Mouse (Mus musculus) kidney, embryonic 15.5 days (tissue): ENCODE data around the gene Cbfb. TPM values are rescaled to one million over a fixed set of nuclear protein-coding genes. Genes with fewer than 3 reads are reported as not detected.
"Not testable (repeated sequence)": the region's sequence is repeated elsewhere in the genome, so short reads cannot be mapped to it uniquely, and the experiment has no call there.

ENCODE experiments used
- ATAC-seq: fragments of 200-750 bp; cut with Nextera tagmentation; replicated peaks from 2 replicates; pipeline ENCODE4 v1.8.0; 2017; ENCODE audit warnings: moderate TSS enrichment; ENCODE audit not compliant: low FRiP score
- H3K27ac ChIP-seq: fragments of 300-500 bp; sonication (generic); 2 replicates; pipeline ENCODE4 v1.5.1; 2015; ENCODE audit warnings: mild to moderate bottlenecking, inconsistent platforms
- H3K27me3 ChIP-seq: fragments of 300-500 bp; sonication (generic); 2 replicates; pipeline ENCODE4 v1.6.1; 2015; ENCODE audit warnings: inconsistent platforms
- H3K36me3 ChIP-seq: fragments of 300-500 bp; sonication (generic); 2 replicates; pipeline ENCODE4 v1.6.1; 2015; ENCODE audit warnings: inconsistent platforms
- H3K4me1 ChIP-seq: fragments of 300-500 bp; sonication (generic); 2 replicates; pipeline ENCODE4 v1.6.1; 2015; ENCODE audit warnings: inconsistent platforms
- H3K4me2 ChIP-seq: fragments of 300-500 bp; sonication (generic); 2 replicates; pipeline ENCODE4 v1.6.1; 2015; ENCODE audit warnings: moderate library complexity, mild to moderate bottlenecking, inconsistent platforms
- H3K4me3 ChIP-seq: fragments of 300-500 bp; sonication (generic); replicated peaks from 2 replicates; pipeline ENCODE4 v1.5.1; 2015; ENCODE audit warnings: mild to moderate bottlenecking, inconsistent platforms
- H3K9ac ChIP-seq: fragments of 300-500 bp; sonication (generic); 2 replicates; pipeline ENCODE4 v1.6.1; 2015; ENCODE audit warnings: mild to moderate bottlenecking, inconsistent platforms
- H3K9me3 ChIP-seq: fragments of 300-500 bp; sonication (generic); replicated peaks from 2 replicates; pipeline ENCODE4 v1.6.1; 2016; ENCODE audit warnings: inconsistent platforms
- WGBS: fragments of 180-500 bp; shearing (Covaris S2); methylation state at CpG from one replicate; pipeline ENCODE4 v1.1.7; 2015; ENCODE audit warnings: mixed read lengths; 5-methylcytosine and 5-hydroxymethylcytosine counted together
- polyA plus RNA-seq: library from polyadenylated mRNA; unstranded; fragments of >200 nt; fragmentation: Nextera tagmentation; extraction: Ambion mirVana; gene quantifications from 2 replicates; pipeline ENCODE4 v1.2.1, GENCODE M21; 2015

The Cbfb gene
- polyA plus RNA-seq, 1 experiment from 2014 or later: 67.7 TPM

GRCm38 (mm10) chr8:105225917-105226316 is 55.4 kb downstream of the Cbfb start:
- Histone ChIP-seq H3K27me3 (no peaks in the 10 kb centered on the region), H3K9me3 (no peaks in the 10 kb centered on the region), H3K4me3 (peak overlapping the region; percentile 83), H3K4me2 (peak overlapping the region; percentile 79), H3K36me3 (no peaks in the 10 kb centered on the region), H3K27ac (no peak overlapping the region), H3K9ac (peak overlapping the region; percentile 89), H3K4me1 (peaks cover 16% of the 10 kb centered on the region)
- WGBS: 17% methylated on average over 6 of the region's 6 CpGs
- no peak for ATAC-seq

- Histone ChIP-seq H3K4me3 (no peak overlapping the region), H3K4me2 (no peak overlapping the region), H3K27ac (no peak overlapping the region), H3K9ac (no peak overlapping the region), H3K9me3 (no peaks in the 10 kb centered on the region), H3K4me1 (no peaks in the 10 kb centered on the region), H3K27me3 (no peaks in the 10 kb centered on the region), H3K36me3 (peaks cover 32% of the 10 kb centered on the region)
- WGBS: 85% methylated on average over 12 of the region's 12 CpGs
- ATAC-seq: no peak
Observed at GRCm38 (mm10) chr8:105231503-105232320, 61.2 kb downstream of the Cbfb start.

- WGBS: 90% methylated on average over 4 of the region's 4 CpGs
- not testable (repeated sequence) for H3K27me3 ChIP-seq, H3K9me3 ChIP-seq, H3K4me3 ChIP-seq, H3K4me1 ChIP-seq, H3K4me2 ChIP-seq, H3K27ac ChIP-seq, H3K9ac ChIP-seq, ATAC-seq
- peaks cover 33% of the 10 kb centered on the region for H3K36me3 ChIP-seq
Observed at GRCm38 (mm10) chr8:105232321-105232693, 61.8 kb downstream of the Cbfb start.

GRCm38 (mm10) chr8:105233126-105233935 is 62.9 kb downstream of the Cbfb start:
- WGBS: 57% methylated on average over 1 of the region's 1 CpGs
- no peaks in the 10 kb centered on the region for H3K27me3 ChIP-seq
- no peak overlapping the region for H3K4me3 ChIP-seq
- H3K36me3 ChIP-seq: peaks cover 39% of the 10 kb centered on the region
- no peaks in the 10 kb centered on the region for H3K4me1 ChIP-seq
- H3K27ac ChIP-seq: no peak overlapping the region
- no peak for ATAC-seq
- H3K9ac ChIP-seq: no peak overlapping the region
- H3K4me2 ChIP-seq: no peak overlapping the region
- H3K9me3 ChIP-seq: no peaks in the 10 kb centered on the region

- Histone ChIP-seq H3K9ac (no peak overlapping the region), H3K4me3 (no peak overlapping the region), H3K27ac (no peak overlapping the region), H3K27me3 (no peaks in the 10 kb centered on the region), H3K9me3 (no peaks in the 10 kb centered on the region), H3K4me1 (no peaks in the 10 kb centered on the region), H3K36me3 (peaks cover 58% of the 10 kb centered on the region), H3K4me2 (no peak overlapping the region)
- ATAC-seq: no peak
- WGBS: 82% methylated on average over 1 of the region's 1 CpGs
Observed at GRCm38 (mm10) chr8:105235206-105235605, 64.7 kb downstream of the Cbfb start.

- Histone ChIP-seq H3K27me3 (no peaks in the 10 kb centered on the region), H3K9me3 (no peaks in the 10 kb centered on the region), H3K36me3 (peaks cover 76% of the 10 kb centered on the region), H3K4me2 (no peak overlapping the region), H3K4me1 (no peaks in the 10 kb centered on the region), H3K4me3 (no peak overlapping the region), H3K9ac (no peak overlapping the region), H3K27ac (no peak overlapping the region)
- ATAC-seq: no peak
- 83% methylated on average over 14 of the region's 14 CpGs for WGBS
Observed at GRCm38 (mm10) chr8:105237442-105238142, 67.1 kb downstream of the Cbfb start.

GRCm38 (mm10) chr8:105241016-105241415 is 70.5 kb downstream of the Cbfb start:
- no peak overlapping the region for H3K9ac ChIP-seq
- no peaks in the 10 kb centered on the region for H3K9me3 ChIP-seq
- H3K36me3 ChIP-seq: peaks cover 63% of the 10 kb centered on the region
- H3K4me1 ChIP-seq: no peaks in the 10 kb centered on the region
- H3K27ac ChIP-seq: no peak overlapping the region
- H3K27me3 ChIP-seq: no peaks in the 10 kb centered on the region
- no peak for ATAC-seq
- H3K4me2 ChIP-seq: no peak overlapping the region
- H3K4me3 ChIP-seq: no peak overlapping the region
- 95% methylated on average over 7 of the region's 7 CpGs for WGBS

- peaks cover 23% of the 10 kb centered on the region for H3K4me1 ChIP-seq
- H3K36me3 ChIP-seq: peaks cover 61% of the 10 kb centered on the region
- H3K27ac ChIP-seq: no peak overlapping the region
- ATAC-seq: no peak
- H3K4me2 ChIP-seq: no peak overlapping the region
- H3K4me3 ChIP-seq: no peak overlapping the region
- H3K27me3 ChIP-seq: peaks cover 22% of the 10 kb centered on the region
- no peaks in the 10 kb centered on the region for H3K9me3 ChIP-seq
- 94% methylated on average over 6 of the region's 6 CpGs for WGBS
- no peak overlapping the region for H3K9ac ChIP-seq
Observed at GRCm38 (mm10) chr8:105251954-105252353, 81.5 kb downstream of the Cbfb start.

- H3K27me3 ChIP-seq: peaks cover 29% of the 10 kb centered on the region
- H3K9ac ChIP-seq: no peak overlapping the region
- no peak overlapping the region for H3K4me2 ChIP-seq
- no peak overlapping the region for H3K27ac ChIP-seq
- ATAC-seq: no peak
- WGBS: 90% methylated on average over 10 of the region's 10 CpGs
- peaks cover 23% of the 10 kb centered on the region for H3K4me1 ChIP-seq
- peaks cover 52% of the 10 kb centered on the region for H3K36me3 ChIP-seq
- peak overlapping the region; percentile 71; the same call in 1 of the 2 replicates for H3K4me3 ChIP-seq
- no peaks in the 10 kb centered on the region for H3K9me3 ChIP-seq
Observed at GRCm38 (mm10) chr8:105252680-105253537, 82.4 kb downstream of the Cbfb start.

- Histone ChIP-seq H3K27ac (no peak overlapping the region), H3K4me1 (peaks cover 27% of the 10 kb centered on the region), H3K4me3 (peak overlapping the region; percentile 71), H3K4me2 (peak overlapping the region; percentile 100), H3K27me3 (peaks cover 37% of the 10 kb centered on the region), H3K9me3 (no peaks in the 10 kb centered on the region), H3K36me3 (peaks cover 43% of the 10 kb centered on the region), H3K9ac (no peak overlapping the region)
- ATAC-seq: peak; percentile 13; the same call in 1 of the 2 replicates
- 35% methylated on average over 20 of the region's 20 CpGs for WGBS
Observed at GRCm38 (mm10) chr8:105253766-105254151, 83.3 kb downstream of the Cbfb start.
